Mouse (Mus musculus): ENCODE results near the gene Olfr573-ps1. TPM values are rescaled to one million over a fixed set of nuclear protein-coding genes. Genes with fewer than 3 reads are reported as not detected.

Olfr573-ps1 gene
- not detected for total RNA-seq (2021)

GRCm38 (mm10) chr7:102942475-102942874 is at the start of gene Olfr573-ps1:
TSS of gene Olfr573-ps1 (minus strand) at chr7:102942575.
- no peak for DNase-seq

- no peak for DNase-seq
These were observed 46.8 kb upstream of the Olfr573-ps1 start, which contains the start of gene Olfr578 for GRCm38 (mm10) chr7:102989224-102989623. TSS of gene Olfr578 (minus strand) at chr7:102989324.

- DNase-seq: no peak
These were observed 33.5 kb upstream of the Olfr573-ps1 start, which contains the start of gene Olfr577 for GRCm38 (mm10) chr7:102975843-102976242. TSS of gene Olfr577 (minus strand) at chr7:102975943.

DNA sequence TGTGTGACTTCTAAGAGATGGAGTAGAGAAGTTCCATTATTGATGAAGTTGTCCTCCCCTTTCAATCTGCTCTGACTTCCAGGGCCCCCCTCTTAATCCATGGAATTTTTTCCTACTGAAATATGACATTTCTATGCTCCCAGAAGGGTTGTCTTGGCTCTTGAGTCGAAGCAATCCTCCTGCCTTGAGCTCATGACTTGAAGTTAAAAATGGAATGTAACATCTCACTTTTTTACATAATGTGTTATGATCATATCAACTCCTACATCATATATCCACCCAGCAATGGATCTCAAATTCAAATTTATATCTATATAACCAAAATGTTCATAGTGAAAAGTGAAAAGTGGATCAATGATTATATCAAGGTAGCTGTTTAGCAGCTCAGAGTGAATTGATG is 32.0 kb upstream of the Olfr573-ps1 start:
- DNase-seq: no peak

DNA sequence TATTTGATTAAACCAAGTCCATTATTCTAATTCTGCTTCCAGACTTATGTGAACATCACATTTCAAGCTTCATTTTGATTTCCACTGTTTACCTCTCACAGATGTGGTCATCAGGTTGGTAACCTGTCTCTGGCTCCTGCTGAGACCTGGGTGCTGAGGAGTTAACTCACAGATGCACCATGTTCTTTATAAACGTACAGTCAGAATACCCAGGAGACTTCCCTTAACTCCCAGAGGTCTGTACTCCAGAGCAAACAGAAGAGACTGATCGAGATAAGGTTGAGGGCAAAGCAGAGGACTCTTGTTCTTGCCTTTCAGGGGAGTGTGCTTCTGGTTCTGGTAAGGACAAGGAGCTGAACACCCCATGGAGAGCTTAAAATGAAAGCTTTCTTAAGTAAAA is 20.0 kb upstream of the Olfr573-ps1 start, which contains the start of gene Olfr576:
Gene Olfr576 (plus strand): TSS at position 301 of the 400 bp plus-strand sequence.
- no peak for DNase-seq

GRCm38 (mm10) chr7:102958593-102958992 is 16.2 kb upstream of the Olfr573-ps1 start, which contains the start of gene Olfr575:
TSS of gene Olfr575 (minus strand) at chr7:102958775.
- DNase-seq: no peak

DNA sequence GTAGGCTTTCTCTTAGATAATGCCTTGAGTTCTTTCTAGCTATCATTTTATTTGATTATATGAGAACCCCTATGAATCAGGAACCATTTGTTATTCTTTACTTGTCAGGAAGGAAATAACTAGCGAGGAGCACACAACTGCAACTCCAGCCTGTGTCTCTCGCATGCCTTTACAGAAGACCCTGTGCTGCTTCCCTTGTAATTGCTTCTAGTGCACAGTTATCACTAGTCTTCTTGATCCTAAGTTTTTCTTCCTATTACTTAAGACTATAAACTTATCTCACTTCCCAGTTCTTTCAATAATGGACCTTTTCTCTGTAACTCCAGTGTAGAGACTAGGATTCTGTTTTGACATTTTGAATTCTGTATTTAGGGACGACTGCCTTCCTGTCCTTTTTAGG is 15.8 kb upstream of the Olfr573-ps1 start:
- no peak for DNase-seq

GRCm38 (mm10) chr7:102950732-102951131 is 8.4 kb upstream of the Olfr573-ps1 start:
- no peak for DNase-seq

DNA sequence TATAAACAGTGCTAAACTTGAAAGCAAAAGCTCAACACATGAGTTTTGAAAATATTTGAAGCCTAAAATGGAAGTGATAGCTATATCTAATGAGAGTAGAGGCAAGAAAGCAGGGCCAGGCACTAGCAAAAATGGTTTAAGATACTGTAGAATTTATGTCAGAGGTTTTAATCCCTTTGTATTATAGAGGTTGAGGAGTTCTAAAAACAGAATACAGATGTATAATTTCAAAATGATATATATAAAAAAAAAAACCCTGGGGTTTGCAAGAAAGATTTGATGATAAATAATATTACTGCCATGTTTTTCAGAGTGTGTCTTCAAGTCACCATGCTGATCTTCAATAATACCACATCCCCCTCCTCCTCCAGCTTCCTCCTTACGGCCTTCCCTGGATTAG is 5.8 kb upstream of the Olfr573-ps1 start, which contains the start of gene Olfr574:
Gene Olfr574 (plus strand): TSS at position 301 of the 400 bp plus-strand sequence.
- DNase-seq: no peak

- no peak for DNase-seq
These were observed 1.0 kb upstream of the Olfr573-ps1 start for GRCm38 (mm10) chr7:102943417-102943816.

DNA sequence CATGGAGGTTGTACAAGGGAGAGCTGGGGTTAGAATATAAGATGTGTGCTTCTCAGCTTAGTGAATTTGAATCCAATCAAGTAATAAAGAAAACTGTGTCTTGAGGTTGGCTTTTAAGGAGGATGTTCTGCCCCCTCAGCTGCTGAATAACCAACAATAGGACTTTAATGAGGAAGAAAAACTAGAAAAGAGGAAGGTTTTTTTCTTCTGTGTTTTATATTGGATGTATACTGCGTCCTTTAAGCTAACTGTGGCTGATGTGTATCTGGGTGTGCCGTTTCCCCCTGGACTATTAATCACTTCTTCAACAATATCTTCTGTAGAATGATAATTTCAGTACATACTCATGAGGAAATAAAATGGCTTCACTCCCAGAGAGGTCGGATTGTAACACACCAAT is 15.3 kb downstream of the Olfr573-ps1 start:
- no peak for DNase-seq

DNA sequence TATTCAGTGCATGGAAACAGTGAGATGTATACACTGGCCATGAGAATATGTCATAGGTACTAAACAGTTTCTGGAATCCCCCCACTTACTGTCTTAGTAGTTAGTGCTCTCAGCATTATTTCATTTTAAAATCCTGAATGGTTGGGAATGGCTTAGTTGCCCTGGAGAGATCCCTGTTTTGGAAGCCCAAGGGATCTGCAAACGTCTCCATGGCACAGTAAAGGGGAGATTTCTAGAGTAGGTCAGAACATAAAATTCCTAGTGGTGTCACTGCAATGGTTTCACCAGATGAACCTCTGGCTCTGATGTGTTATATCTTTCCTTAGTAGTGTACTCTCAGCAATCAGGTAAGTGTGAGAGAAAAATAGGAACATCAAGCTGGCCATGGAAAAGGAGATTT is 18.3 kb downstream of the Olfr573-ps1 start, which contains the start of gene Olfr572:
Gene Olfr572 (plus strand): TSS at position 301 of the 400 bp plus-strand sequence.
- no peak for DNase-seq

- peak; percentile 17 for DNase-seq
These were observed 22.7 kb downstream of the Olfr573-ps1 start for GRCm38 (mm10) chr7:102919632-102920031.

GRCm38 (mm10) chr7:102917032-102917875 is 25.1 kb downstream of the Olfr573-ps1 start, which contains the start of gene Olfr571:
TSS of gene Olfr571 (minus strand) at chr7:102917536.
- no peak for DNase-seq

GRCm38 (mm10) chr7:102916405-102916804 is 26.0 kb downstream of the Olfr573-ps1 start:
- DNase-seq: no peak

DNA sequence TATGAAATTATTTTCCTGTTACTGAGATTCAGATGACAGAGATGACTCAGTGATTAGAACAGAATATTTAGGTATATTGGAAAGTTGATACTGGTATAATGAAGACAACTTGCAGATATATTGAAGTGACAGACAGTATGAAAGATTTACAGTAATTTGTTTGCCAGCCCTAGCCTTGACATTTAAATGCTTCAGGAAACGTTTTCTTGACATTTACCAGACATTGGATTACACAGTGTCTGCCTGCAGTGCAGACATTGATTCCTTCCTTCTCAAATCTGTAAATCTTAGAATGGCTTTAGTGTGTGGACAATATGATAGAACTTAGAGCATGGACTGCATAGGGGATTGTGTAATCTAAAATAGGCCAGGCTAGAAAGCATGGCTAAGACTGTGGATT is 27.1 kb downstream of the Olfr573-ps1 start:
- DNase-seq: no peak

Other genes starting within 250 kb of the Olfr573-ps1 start
- gene Olfr557, start 246.7 kb downstream of the Olfr573-ps1 start, total RNA-seq (2021): not detected
- 1 to 10 TPM; 2.9 to 3.1 TPM for gene Olfr558, start 240.4 kb downstream of the Olfr573-ps1 start, total RNA-seq (2021)
- gene Olfr33, start 223.5 kb downstream of the Olfr573-ps1 start, total RNA-seq (2021): not detected
- gene Olfr559, start 215.1 kb downstream of the Olfr573-ps1 start, total RNA-seq (2021): not detected
- under 1 TPM; 0.19 to 0.23 TPM for gene Olfr560, start 183.2 kb downstream of the Olfr573-ps1 start, total RNA-seq (2021)
- 1 to 10 TPM; 1.1 to 1.4 TPM for gene Olfr78, start 183.1 kb downstream of the Olfr573-ps1 start, total RNA-seq (2021)
- not detected for gene Olfr561, start 171.4 kb downstream of the Olfr573-ps1 start, total RNA-seq (2021)
- gene Olfr564, start 139.1 kb downstream of the Olfr573-ps1 start, total RNA-seq (2021): not detected
- not detected for gene Olfr566, start 83.8 kb downstream of the Olfr573-ps1 start, total RNA-seq (2021)
- gene Olfr568, start 65.5 kb downstream of the Olfr573-ps1 start, total RNA-seq (2021): not detected
- gene Olfr569, start 51.7 kb downstream of the Olfr573-ps1 start, total RNA-seq (2021): not detected
- gene Olfr570, start 48.0 kb downstream of the Olfr573-ps1 start, total RNA-seq (2021): not detected
- gene Olfr571, start 25.0 kb downstream of the Olfr573-ps1 start, total RNA-seq (2021): not detected
- not detected for gene Olfr572, start 18.2 kb downstream of the Olfr573-ps1 start, total RNA-seq (2021)
- not detected for gene Olfr574, start 5.9 kb upstream of the Olfr573-ps1 start, total RNA-seq (2021)
- gene Olfr575, start 16.2 kb upstream of the Olfr573-ps1 start, total RNA-seq (2021): not detected
- not detected for gene Olfr576, start 20.1 kb upstream of the Olfr573-ps1 start, total RNA-seq (2021)
- not detected for gene Olfr577, start 33.4 kb upstream of the Olfr573-ps1 start, total RNA-seq (2021)
- gene Olfr578, start 46.7 kb upstream of the Olfr573-ps1 start, total RNA-seq (2021): not detected
- not detected for gene Olfr582, start 95.4 kb upstream of the Olfr573-ps1 start, total RNA-seq (2021)
- gene Olfr583, start 108.7 kb upstream of the Olfr573-ps1 start, total RNA-seq (2021): not detected
- gene Olfr584, start 139.3 kb upstream of the Olfr573-ps1 start, total RNA-seq (2021): not detected
- gene Olfr585, start 155.1 kb upstream of the Olfr573-ps1 start, total RNA-seq (2021): not detected
- not detected for gene Olfr586, start 183.1 kb upstream of the Olfr573-ps1 start, total RNA-seq (2021)
- not detected for gene Olfr588-ps1, start 198.3 kb upstream of the Olfr573-ps1 start, total RNA-seq (2021)
- gene Olfr589, start 213.8 kb upstream of the Olfr573-ps1 start, total RNA-seq (2021): not detected
- gene Olfr591, start 235.8 kb upstream of the Olfr573-ps1 start, total RNA-seq (2021): not detected
- not detected for gene Olfr592, start 242.2 kb upstream of the Olfr573-ps1 start, total RNA-seq (2021)